Mouse (Mus musculus) heart, postnatal 0 days (tissue): Measurements from ENCODE around the gene Srp68. TPM values are rescaled to one million over a fixed set of nuclear protein-coding genes. Genes with fewer than 3 reads are reported as not detected.

ENCODE experiments used
- ATAC-seq: fragments of 200-750 bp; cut with Nextera tagmentation; 2 replicates; pipeline ENCODE4 v1.8.0; 2017; ENCODE audit warnings: low read depth, moderate number of reproducible peaks, moderate library complexity; ENCODE audit not compliant: insufficient read depth
- DNase-seq: peaks from one replicate; pipeline ENCODE4 v3.0.0-alpha.2; 2016; ENCODE audit warnings: low spot score
- H3K27ac ChIP-seq: fragments of 300-500 bp; sonication (generic); 2 replicates; pipeline ENCODE4 v1.5.1; 2014; ENCODE audit warnings: low read depth, mild to moderate bottlenecking
- H3K27me3 ChIP-seq: fragments of 300-500 bp; sonication (generic); 2 replicates; pipeline ENCODE4 v1.6.1; 2014; ENCODE audit warnings: low read length, mixed read lengths; ENCODE audit not compliant: control insufficient read depth, insufficient read depth
- H3K36me3 ChIP-seq: fragments of 300-500 bp; sonication (generic); replicated peaks from 2 replicates; pipeline ENCODE4 v1.6.1; 2014; ENCODE audit warnings: low read length, mixed read lengths; ENCODE audit not compliant: control insufficient read depth, insufficient read depth
- H3K4me1 ChIP-seq: fragments of 300-500 bp; sonication (generic); 2 replicates; pipeline ENCODE4 v1.6.1; 2014; ENCODE audit warnings: antibody characterized with exemption; ENCODE audit not compliant: control insufficient read depth, insufficient read depth
- H3K4me2 ChIP-seq: fragments of 300-500 bp; sonication (generic); 2 replicates; pipeline ENCODE4 v1.6.1; 2014; ENCODE audit warnings: low read depth, mild to moderate bottlenecking, low read length, moderate library complexity
- H3K4me3 ChIP-seq: fragments of 300-500 bp; sonication (generic); 2 replicates; pipeline ENCODE4 v1.5.1; 2014; ENCODE audit warnings: low read depth, low read length
- H3K9ac ChIP-seq: fragments of 300-500 bp; sonication (generic); replicated peaks from 2 replicates; pipeline ENCODE4 v1.6.1; 2014; ENCODE audit warnings: low read depth, low read length, mixed read lengths
- H3K9me3 ChIP-seq: fragments of 300-500 bp; sonication (generic); replicated peaks from 2 replicates; pipeline ENCODE4 v1.6.1; 2016; ENCODE audit warnings: low read length; ENCODE audit not compliant: control insufficient read depth
- CTCF ChIP-seq: IDR thresholded peaks from 2 replicates; pipeline ENCODE4 v1.5.1; 2016; ENCODE audit warnings: antibody characterized with exemption, control low read depth, low read depth
- EP300 ChIP-seq: IDR thresholded peaks from 2 replicates; pipeline ENCODE4 v1.6.1; 2016; ENCODE audit warnings: antibody characterized with exemption, low read depth
- WGBS: fragments of 180-500 bp; shearing (Covaris S2); extraction: QIAGEN DNeasy Blood & Tissue Kit; methylation state at CpG from one replicate; pipeline ENCODE4 v1.1.7; 2014; 5-methylcytosine and 5-hydroxymethylcytosine counted together
- polyA plus RNA-seq: library from polyadenylated mRNA; unstranded; fragments of >200 nt; fragmentation: Nextera tagmentation; extraction: Ambion mirVana; gene quantifications from 2 replicates; pipeline ENCODE4 v1.2.1, GENCODE M21; 2015
- total RNA-seq: library from RNA; depleted of rRNA; stranded (reverse); fragments of >200 nt; gene quantifications from 2 replicates; pipeline ENCODE4 v1.2.3, GENCODE M21; 2014; ENCODE audit warnings: low replicate concordance

Srp68 gene
- total and polyA plus RNA-seq, 2 experiments from 2014 or later, result 33.6 to 48.2 TPM

- Histone ChIP-seq H3K27ac (no peak overlapping the region), H3K4me1 (no peaks in the 10 kb centered on the region), H3K27me3 (no peaks in the 10 kb centered on the region), H3K4me2 (no peak overlapping the region), H3K9ac (no peak overlapping the region), H3K9me3 (no peaks in the 10 kb centered on the region), H3K36me3 (peaks cover 84% of the 10 kb centered on the region), H3K4me3 (no peak overlapping the region)
- TF ChIP-seq EP300 (no peak), CTCF (no peak)
- WGBS, result 91% methylated on average over 11 of the region's 11 CpGs
- DNase-seq, result no peak
- no peak for ATAC-seq
Measured at GRCm38 (mm10) chr11:116298221-116298620, 24.2 kb upstream of the Srp68 start.

GRCm38 (mm10) chr11:116297017-116297416 is 23.0 kb upstream of the Srp68 start:
- TF ChIP-seq EP300 (no peak), CTCF (no peak)
- 54% methylated on average over 3 of the region's 3 CpGs for WGBS
- ATAC-seq, result no peak
- Histone ChIP-seq H3K4me2 (no peak overlapping the region), H3K4me3 (no peak overlapping the region), H3K4me1 (no peaks in the 10 kb centered on the region), H3K27ac (no peak overlapping the region), H3K27me3 (no peaks in the 10 kb centered on the region), H3K9ac (no peak overlapping the region), H3K36me3 (peaks cover 77% of the 10 kb centered on the region), H3K9me3 (no peaks in the 10 kb centered on the region)
- DNase-seq, result no peak

- Histone ChIP-seq H3K4me1 (no peaks in the 10 kb centered on the region), H3K4me2 (no peak overlapping the region), H3K36me3 (peaks cover 72% of the 10 kb centered on the region), H3K9ac (no peak overlapping the region), H3K9me3 (no peaks in the 10 kb centered on the region), H3K27me3 (no peaks in the 10 kb centered on the region), H3K27ac (no peak overlapping the region), H3K4me3 (no peak overlapping the region)
- ATAC-seq, result no peak
- 82% methylated on average over 8 of the region's 8 CpGs for WGBS
- no peak for DNase-seq
- TF ChIP-seq EP300 (no peak), CTCF (no peak)
Measured at GRCm38 (mm10) chr11:116296191-116296734, 22.2 kb upstream of the Srp68 start.

DNA sequence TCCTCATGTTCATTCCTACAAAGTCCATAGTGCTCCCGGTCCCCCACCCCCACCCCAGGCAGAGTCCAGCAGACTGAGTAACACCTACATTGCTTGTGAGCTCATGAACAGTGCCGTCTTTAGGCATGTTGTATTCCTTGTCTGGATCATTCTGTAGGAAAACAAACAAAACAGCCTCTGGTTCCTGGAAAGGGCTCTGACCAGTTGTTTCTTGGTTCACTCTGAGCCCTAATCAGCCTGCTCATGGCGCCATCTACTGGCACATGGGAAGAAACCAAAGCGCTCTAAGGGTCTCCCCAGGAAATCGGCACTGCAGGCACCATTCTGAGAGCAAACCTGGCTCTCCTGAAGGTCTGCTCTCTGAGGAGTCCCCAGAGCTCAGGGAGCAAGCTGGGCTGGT is 20.3 kb upstream of the Srp68 start:
- H3K27me3 ChIP-seq, result no peaks in the 10 kb centered on the region

DNA sequence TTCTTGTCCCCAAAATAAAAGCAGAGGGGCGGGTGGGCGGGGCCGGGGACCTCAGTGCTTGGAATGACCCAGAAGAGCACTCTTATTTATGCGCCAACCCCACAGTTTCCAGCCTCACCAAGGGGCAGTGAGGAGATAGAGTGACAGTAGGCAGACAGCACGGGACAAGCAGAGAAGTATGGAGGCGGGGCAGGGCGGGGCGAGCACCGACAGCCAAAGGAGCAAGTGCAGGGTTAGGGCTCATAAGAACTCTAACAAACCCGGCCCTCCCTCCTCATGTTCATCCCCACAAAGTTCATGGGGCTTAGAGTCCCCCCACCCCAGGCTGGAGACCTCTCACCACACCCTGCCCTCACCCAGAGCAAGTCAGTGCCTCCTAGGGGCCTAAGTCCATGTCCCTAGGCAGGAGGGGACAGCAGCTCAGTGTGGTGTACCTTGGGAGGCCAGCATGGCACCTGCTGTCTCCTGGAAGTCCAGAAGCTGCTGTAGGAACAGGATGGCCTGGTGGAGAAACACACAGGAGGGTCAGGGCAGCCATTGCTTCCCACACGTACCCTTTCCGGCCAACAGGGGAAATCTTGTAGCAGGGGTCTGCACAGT is 19.6 kb upstream of the Srp68 start:
- Histone ChIP-seq H3K36me3 (peaks cover 70% of the 10 kb centered on the region), H3K4me2 (no peak overlapping the region), H3K9ac (no peak overlapping the region), H3K27ac (no peak overlapping the region), H3K27me3 (no peaks in the 10 kb centered on the region), H3K9me3 (no peaks in the 10 kb centered on the region), H3K4me1 (no peaks in the 10 kb centered on the region), H3K4me3 (no peak overlapping the region)
- WGBS, result 91% methylated on average over 12 of the region's 12 CpGs
- DNase-seq, result no peak
- ATAC-seq, result 0 out of 2 replicates have a peak, but pooled peaks have one; percentile 4
- TF ChIP-seq EP300 (no peak), CTCF (no peak)

More for the DNA sequence above, 20.3 kb upstream of the Srp68 start:
- Histone ChIP-seq H3K4me3 (no peak overlapping the region), H3K4me1 (no peaks in the 10 kb centered on the region), H3K27ac (no peak overlapping the region), H3K4me2 (no peak overlapping the region), H3K9me3 (no peaks in the 10 kb centered on the region), H3K9ac (no peak overlapping the region), H3K36me3 (peaks cover 70% of the 10 kb centered on the region)
- WGBS, result 35% methylated on average over 5 of the region's 5 CpGs
- DNase-seq, result peak; percentile 73
- ATAC-seq, result peak; percentile 32; the same call in 1 of the 2 replicates
- TF ChIP-seq CTCF (peak; percentile 75), EP300 (no peak)

- no peak for DNase-seq
- Histone ChIP-seq H3K4me3 (no peak overlapping the region), H3K27me3 (no peaks in the 10 kb centered on the region), H3K36me3 (peaks cover 69% of the 10 kb centered on the region), H3K4me2 (no peak overlapping the region), H3K9ac (no peak overlapping the region), H3K4me1 (no peaks in the 10 kb centered on the region), H3K9me3 (no peaks in the 10 kb centered on the region), H3K27ac (no peak overlapping the region)
- no peak for ATAC-seq
- 89% methylated on average over 13 of the region's 13 CpGs for WGBS
- TF ChIP-seq EP300, result no peak
- no peak for TF ChIP-seq CTCF
Measured at GRCm38 (mm10) chr11:116292401-116292800, 18.4 kb upstream of the Srp68 start.
